Mouse (Mus musculus): ENCODE measurements around the gene Adam11. TPM values are rescaled to one million over a fixed set of nuclear protein-coding genes. Genes with fewer than 3 reads are reported as not detected.

The Adam11 gene
- polyA plus RNA-seq, 1 experiment from 2014 or later: 14.0 TPM

DNA sequence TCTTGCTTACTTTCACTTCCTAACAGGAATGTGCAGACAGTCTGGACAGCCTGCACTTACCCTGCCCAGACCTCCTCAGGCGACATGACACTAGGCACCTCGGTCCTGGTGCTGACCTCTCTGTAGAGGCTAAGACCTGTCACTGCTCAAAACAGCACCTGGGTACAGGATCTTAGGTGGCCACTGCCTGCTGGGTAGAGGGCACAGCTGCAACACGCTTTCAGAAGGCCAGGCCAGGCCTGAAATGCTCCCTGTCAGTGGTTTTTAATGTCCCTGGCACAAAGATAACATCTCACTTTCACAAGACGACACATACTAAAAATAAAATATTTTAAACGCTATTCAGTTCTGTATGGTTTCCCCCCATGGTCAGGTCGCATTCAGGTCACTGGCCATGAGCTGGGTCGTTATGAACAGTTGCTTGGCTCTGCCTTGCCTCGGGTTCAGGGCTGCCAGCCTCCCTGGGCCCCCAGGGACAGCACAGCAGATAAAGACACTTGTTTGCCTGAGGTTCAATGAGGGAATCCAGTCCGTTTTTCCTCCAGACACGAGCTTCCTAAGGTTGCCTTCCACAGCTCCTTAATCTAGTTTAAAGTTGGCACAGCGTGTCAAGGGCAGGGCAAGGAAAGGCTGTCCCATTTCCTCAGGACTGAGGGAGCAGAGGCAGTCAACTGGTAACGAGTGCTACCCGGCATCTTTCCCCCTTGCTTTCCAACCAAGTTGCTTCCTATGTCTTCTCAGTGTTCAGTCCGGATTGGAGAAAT is 30.6 kb downstream of the Adam11 start:
- H3K4me1 ChIP-seq (replicated peaks; ENCODE audit: control insufficient read depth, insufficient read depth, low read length): no peaks in the 10 kb centered on the region
- H3K4me3 ChIP-seq (ENCODE audit: low read depth, low read length): no peak overlapping the region
- H3K27me3 ChIP-seq (ENCODE audit: control insufficient read depth, insufficient read depth, low read length): no peaks in the 10 kb centered on the region
- DNase-seq (ENCODE audit: low spot score) (no peak), ATAC-seq (replicated peaks; ENCODE audit: low FRiP score) (no peak)
- H3K36me3 ChIP-seq (ENCODE audit: control insufficient read depth, insufficient read depth, low read length): no peaks in the 10 kb centered on the region; the same call in 1 of the 2 replicates
- H3K4me2 ChIP-seq (ENCODE audit: low read depth, low read length, severe bottlenecking): no peak overlapping the region
- H3K9ac ChIP-seq (ENCODE audit: low read length): no peak overlapping the region
- H3K27ac ChIP-seq (ENCODE audit: low read depth, low read length): no peak overlapping the region
- no peaks in the 10 kb centered on the region for H3K9me3 ChIP-seq (ENCODE audit: control insufficient read depth, low read length)
- WGBS: 64% methylated on average over 14 of the region's 14 CpGs

GRCm38 (mm10) chr11:102794157-102794556 is 32.9 kb downstream of the Adam11 start:
- Histone ChIP-seq H3K27me3 (ENCODE audit: control insufficient read depth, insufficient read depth, low read length) (no peaks in the 10 kb centered on the region), H3K27ac (ENCODE audit: low read depth, low read length) (no peak overlapping the region), H3K4me2 (ENCODE audit: low read depth, low read length, severe bottlenecking) (no peak overlapping the region), H3K9ac (ENCODE audit: low read length) (no peak overlapping the region), H3K4me1 (replicated peaks; ENCODE audit: control insufficient read depth, insufficient read depth, low read length) (no peaks in the 10 kb centered on the region), H3K9me3 (ENCODE audit: control insufficient read depth, low read length) (no peaks in the 10 kb centered on the region), H3K4me3 (ENCODE audit: low read depth, low read length) (no peak overlapping the region), H3K36me3 (ENCODE audit: control insufficient read depth, insufficient read depth, low read length) (no peaks in the 10 kb centered on the region; the same call in 1 of the 2 replicates)
- DNase-seq (ENCODE audit: low spot score) (no peak), ATAC-seq (replicated peaks; ENCODE audit: low FRiP score) (no peak)
- 60% methylated on average over 8 of the region's 8 CpGs for WGBS

GRCm38 (mm10) chr11:102803453-102803852 is 42.2 kb downstream of the Adam11 start:
- no peak for DNase-seq (ENCODE audit: low spot score)
- H3K4me2 ChIP-seq (ENCODE audit: low read depth, low read length, severe bottlenecking): no peak overlapping the region
- H3K4me1 ChIP-seq (replicated peaks; ENCODE audit: control insufficient read depth, insufficient read depth, low read length): no peaks in the 10 kb centered on the region
- WGBS: 89% methylated on average over 5 of the region's 5 CpGs
- no peak for ATAC-seq (replicated peaks; ENCODE audit: low FRiP score)
- no peaks in the 10 kb centered on the region for H3K27me3 ChIP-seq (ENCODE audit: control insufficient read depth, insufficient read depth, low read length)
- no peak overlapping the region for H3K4me3 ChIP-seq (ENCODE audit: low read depth, low read length)
- peaks cover 23% of the 10 kb centered on the region; the same call in 1 of the 2 replicates for H3K36me3 ChIP-seq (ENCODE audit: control insufficient read depth, insufficient read depth, low read length)
- H3K9me3 ChIP-seq (ENCODE audit: control insufficient read depth, low read length): no peaks in the 10 kb centered on the region
- no peak overlapping the region for H3K27ac ChIP-seq (ENCODE audit: low read depth, low read length)
- H3K9ac ChIP-seq (ENCODE audit: low read length): no peak overlapping the region

DNA sequence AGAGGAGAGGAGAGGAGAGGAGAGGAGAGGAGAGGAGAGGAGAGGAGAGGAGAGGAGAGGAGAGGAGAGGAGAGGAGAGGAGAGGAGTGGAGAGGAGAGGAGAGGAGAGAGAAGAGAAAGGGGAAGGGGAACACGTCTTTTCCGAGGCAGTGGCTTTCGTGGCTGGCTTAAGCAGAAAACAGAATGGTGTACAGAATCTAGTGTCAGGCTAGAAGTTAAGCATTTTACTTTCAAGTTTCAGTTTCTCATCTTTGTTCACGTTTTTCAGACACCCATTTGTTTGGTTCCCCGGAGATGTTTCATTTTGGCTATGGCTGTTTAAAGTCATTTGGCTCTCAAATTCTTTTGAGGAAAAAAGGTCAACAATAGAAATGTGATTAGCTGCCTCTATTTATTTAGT is 47.0 kb downstream of the Adam11 start:
- Histone ChIP-seq H3K4me3 (ENCODE audit: low read depth, low read length) (no peak overlapping the region), H3K27ac (ENCODE audit: low read depth, low read length) (no peak overlapping the region), H3K9me3 (ENCODE audit: control insufficient read depth, low read length) (no peaks in the 10 kb centered on the region), H3K4me1 (replicated peaks; ENCODE audit: control insufficient read depth, insufficient read depth, low read length) (no peaks in the 10 kb centered on the region), H3K27me3 (ENCODE audit: control insufficient read depth, insufficient read depth, low read length) (no peaks in the 10 kb centered on the region), H3K9ac (ENCODE audit: low read length) (no peak overlapping the region), H3K4me2 (ENCODE audit: low read depth, low read length, severe bottlenecking) (no peak overlapping the region), H3K36me3 (ENCODE audit: control insufficient read depth, insufficient read depth, low read length) (peaks cover 13% of the 10 kb centered on the region; the same call in 1 of the 2 replicates)
- 88% methylated on average over 5 of the region's 5 CpGs for WGBS
- ATAC-seq (replicated peaks; ENCODE audit: low FRiP score) (no peak), DNase-seq (ENCODE audit: low spot score) (no peak)

DNA sequence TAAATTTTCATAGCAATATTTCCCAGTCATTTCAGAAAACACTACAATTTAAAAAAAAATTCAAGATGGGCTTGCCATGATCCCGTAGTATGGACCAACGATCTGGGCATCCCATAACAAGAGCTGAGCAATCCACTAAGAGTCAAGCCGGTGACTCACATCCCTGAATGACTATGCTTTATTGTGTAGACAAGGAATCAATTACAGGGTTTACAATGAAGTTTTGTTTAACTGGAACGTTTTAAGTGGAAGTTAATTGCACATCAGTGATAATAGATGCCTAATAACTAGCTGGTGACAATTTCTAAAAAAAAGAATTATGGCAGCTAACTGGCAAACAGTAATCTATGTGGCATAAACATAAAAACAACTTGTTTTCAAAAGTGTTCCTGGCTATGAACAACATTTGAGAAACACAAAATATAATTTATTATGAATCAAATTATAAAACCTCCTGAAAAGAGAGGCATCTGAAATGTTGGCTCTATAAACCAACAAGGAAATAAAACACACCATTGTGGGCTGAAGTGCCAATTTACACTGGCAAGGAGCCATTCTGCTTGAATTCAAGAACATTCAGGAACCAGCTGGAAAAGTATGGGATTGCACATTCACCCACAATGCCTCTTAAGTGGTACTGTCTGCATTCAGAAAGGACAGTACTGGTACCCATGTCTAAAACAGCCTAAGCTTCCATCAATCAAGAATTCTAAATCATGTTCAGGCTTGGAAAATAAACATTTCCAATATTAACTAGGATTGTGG is 49.7 kb downstream of the Adam11 start:
- Histone ChIP-seq H3K9me3 (ENCODE audit: control insufficient read depth, low read length) (no peaks in the 10 kb centered on the region), H3K27ac (ENCODE audit: low read depth, low read length) (no peak overlapping the region), H3K9ac (ENCODE audit: low read length) (no peak overlapping the region), H3K4me3 (ENCODE audit: low read depth, low read length) (no peak overlapping the region), H3K4me2 (ENCODE audit: low read depth, low read length, severe bottlenecking) (no peak overlapping the region), H3K4me1 (replicated peaks; ENCODE audit: control insufficient read depth, insufficient read depth, low read length) (0 out of 2 replicates have a peak, but pooled peaks cover 2% of the 10 kb centered on the region), H3K36me3 (ENCODE audit: control insufficient read depth, insufficient read depth, low read length) (peaks cover 2% of the 10 kb centered on the region; the same call in 1 of the 2 replicates), H3K27me3 (ENCODE audit: control insufficient read depth, insufficient read depth, low read length) (no peaks in the 10 kb centered on the region)
- DNase-seq (ENCODE audit: low spot score) (no peak), ATAC-seq (replicated peaks; ENCODE audit: low FRiP score) (no peak)
- WGBS: 52% methylated on average over 4 of the region's 4 CpGs

DNA sequence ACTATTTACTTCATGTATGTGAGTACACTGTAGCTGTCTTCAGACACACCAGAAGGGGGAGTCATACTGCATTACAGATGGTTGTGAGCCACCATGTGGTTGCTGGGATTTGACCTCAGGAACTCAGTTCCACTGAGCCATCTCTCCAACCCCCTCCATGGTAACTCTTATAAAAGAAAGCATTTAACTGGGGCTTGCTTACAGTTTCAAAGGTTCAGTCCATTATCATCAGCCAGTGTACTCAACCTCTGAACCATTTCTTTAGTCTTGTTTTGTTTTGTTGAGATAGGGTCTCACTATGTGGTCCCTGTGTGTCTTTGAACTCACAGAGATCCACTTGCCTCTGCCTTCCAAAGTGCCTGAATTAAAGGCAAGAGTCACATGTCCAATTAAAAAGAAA is 53.6 kb downstream of the Adam11 start:
- ATAC-seq (replicated peaks; ENCODE audit: low FRiP score) (no peak), DNase-seq (ENCODE audit: low spot score) (peak; percentile 11)
- Histone ChIP-seq H3K9ac (ENCODE audit: low read length) (no peak overlapping the region), H3K27ac (ENCODE audit: low read depth, low read length) (no peak overlapping the region), H3K27me3 (ENCODE audit: control insufficient read depth, insufficient read depth, low read length) (no peaks in the 10 kb centered on the region; the same call in 1 of the 2 replicates), H3K9me3 (ENCODE audit: control insufficient read depth, low read length) (no peaks in the 10 kb centered on the region), H3K36me3 (ENCODE audit: control insufficient read depth, insufficient read depth, low read length) (no peaks in the 10 kb centered on the region), H3K4me2 (ENCODE audit: low read depth, low read length, severe bottlenecking) (no peak overlapping the region), H3K4me1 (replicated peaks; ENCODE audit: control insufficient read depth, insufficient read depth, low read length) (peaks cover 8% of the 10 kb centered on the region; the same call in 1 of the 2 replicates), H3K4me3 (ENCODE audit: low read depth, low read length) (no peak overlapping the region)

- Histone ChIP-seq H3K27me3 (ENCODE audit: control insufficient read depth, insufficient read depth, low read length) (no peaks in the 10 kb centered on the region; the same call in 1 of the 2 replicates), H3K9ac (ENCODE audit: low read length) (peak overlapping the region; percentile 99), H3K27ac (ENCODE audit: low read depth, low read length) (peak overlapping the region; percentile 96), H3K4me2 (ENCODE audit: low read depth, low read length, severe bottlenecking) (peak overlapping the region; percentile 63), H3K9me3 (ENCODE audit: control insufficient read depth, low read length) (no peaks in the 10 kb centered on the region), H3K36me3 (ENCODE audit: control insufficient read depth, insufficient read depth, low read length) (no peaks in the 10 kb centered on the region), H3K4me3 (ENCODE audit: low read depth, low read length) (peak overlapping the region; percentile 93), H3K4me1 (replicated peaks; ENCODE audit: control insufficient read depth, insufficient read depth, low read length) (peaks cover 10% of the 10 kb centered on the region; the same call in 1 of the 2 replicates)
- DNase-seq (ENCODE audit: low spot score) (peak; percentile 87), ATAC-seq (replicated peaks; ENCODE audit: low FRiP score) (peak; percentile 64)
- WGBS: under 1% methylated on average over 88 of the region's 92 CpGs
These were observed 57.1 kb downstream of the Adam11 start for GRCm38 (mm10) chr11:102818121-102819020.

All from forebrain, embryonic 11.5 days (tissue).